In the genomic region with DNA sequence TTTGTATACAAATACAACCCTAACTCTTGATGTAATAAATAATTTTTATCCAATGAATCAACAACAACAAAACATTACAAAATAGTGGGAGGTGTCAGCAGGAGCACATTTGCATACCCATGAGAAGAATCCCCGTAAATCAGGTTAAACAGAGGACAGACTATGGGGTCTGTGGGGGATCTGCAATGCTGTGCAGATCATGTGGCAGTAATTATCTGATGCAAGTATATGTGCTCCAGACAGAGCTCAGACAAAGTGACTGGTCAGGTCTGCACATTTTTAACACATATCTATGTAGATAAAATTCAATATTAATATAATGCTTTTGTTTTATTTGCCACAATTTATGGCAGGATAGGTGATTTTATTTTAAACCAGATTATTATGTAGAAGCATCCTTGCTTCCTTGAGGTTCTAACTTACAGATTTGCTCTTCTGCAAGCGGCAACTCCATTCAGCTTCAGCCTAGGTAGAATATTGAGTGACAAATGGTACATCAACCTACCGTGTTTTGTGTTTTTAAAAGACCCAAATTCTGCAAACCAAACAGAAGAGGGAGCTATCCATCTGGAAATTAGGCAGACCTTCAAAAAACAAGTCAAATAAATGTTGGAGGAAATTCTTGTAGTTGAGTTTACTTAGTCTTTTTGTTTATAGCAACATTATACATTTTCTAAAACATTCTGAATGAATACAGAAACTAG, we compare ENCODE assay signal across 12 mouse cellular contexts.
A peak's percentile ranks its signal among the peaks of the same experiment; 100 is the strongest.
DNase-seq lines count a peak whose midpoint lies in the region; ATAC-seq and TF ChIP-seq lines count a peak whose summit lies in the region.
"Had no signal": no experiment of that assay in that cellular context is flagged by ENCODE, and none has a peak within 500 bp of the region (broad histone marks: within the 10 kb centered on the region; RNA-seq: fewer than 3 reads in every experiment).

No protein-coding gene starts in this region.

- TF ChIP-seq POLR2A in brain, embryonic 14.5 days (IDR thresholded peaks at IDR 0.05; ENCODE audit: borderline replicate concordance, extremely low read depth, insufficient read depth, insufficient read length, poor library complexity, severe bottlenecking), result no peak

- peak; percentile 61 for TF ChIP-seq CTCF in kidney, postnatal 0 days (IDR thresholded peaks at IDR 0.05; ENCODE audit: low read depth)
- TF ChIP-seq CTCF in brain, embryonic 14.5 days (IDR thresholded peaks at IDR 0.05; ENCODE audit: borderline replicate concordance, extremely low read depth, insufficient read depth, insufficient read length), result no peak

- peak; percentile 56 for DNase-seq in kidney, postnatal 0 days (ENCODE audit: low spot score)
- DNase-seq in kidney, postnatal 4 days, result no peak
- DNase-seq in brain, embryonic 14.5 days (ENCODE audit: low read depth), result peak; percentile 62
- peak; percentile 24 for DNase-seq in forelimb bud, embryonic 11.5 days (ENCODE audit: low read depth, low spot score)
- DNase-seq in retina, embryonic 14.5 days (ENCODE audit: low spot score), result peak; percentile 50
- DNase-seq in heart, adult 18-20 months, result no peak
- no peak for DNase-seq in right cerebral cortex, adult 18-20 months
- DNase-seq: adrenal gland, adult 2 months; cerebellum, adult 2 months; right cerebral cortex, postnatal 25 days had no signal

- no peak overlapping the region for H3K27ac ChIP-seq in kidney, postnatal 0 days

- H3K4me2 ChIP-seq in kidney, postnatal 0 days (ENCODE audit: low read length), result no peak overlapping the region

- no peak overlapping the region for H3K9ac ChIP-seq in kidney, postnatal 0 days (ENCODE audit: low read depth, low read length)

- WGBS in kidney, postnatal 0 days, result 46% methylated on average over 3 of the region's 3 CpGs

- H3K4me1 ChIP-seq in kidney, postnatal 0 days (replicated peaks; ENCODE audit: insufficient read depth, low read length), result no peaks in the 10 kb centered on the region

- H3K36me3 ChIP-seq in kidney, postnatal 0 days (ENCODE audit: insufficient read depth, low read length), result no peaks in the 10 kb centered on the region

- no peak for ATAC-seq in kidney, postnatal 0 days (replicated peaks; ENCODE audit: low FRiP score, low read depth)

- no peaks in the 10 kb centered on the region for H3K27me3 ChIP-seq in kidney, postnatal 0 days (ENCODE audit: insufficient read depth, low read length)

- H3K4me3 ChIP-seq in kidney, postnatal 0 days (replicated peaks; ENCODE audit: low read depth, low read length), result no peak overlapping the region
- H3K4me3 ChIP-seq: erythroblast, embryonic 14.5 days; myocyte had no signal

- H3K9me3 ChIP-seq in kidney, postnatal 0 days (replicated peaks; ENCODE audit: low read length), result no peaks in the 10 kb centered on the region

Comparison
In these comparisons a context has a peak if more than half of its experiments do, and no peak if none do; other contexts are left out.
1. DNase-seq: peak in kidney, postnatal 0 days (single experiment), brain, embryonic 14.5 days (single experiment), forelimb bud, embryonic 11.5 days (single experiment) and retina, embryonic 14.5 days (single experiment); none in kidney, postnatal 4 days (0 of 2), heart, adult 18-20 months (0 of 2) and right cerebral cortex, adult 18-20 months (single experiment).